Mouse (Mus musculus): ENCODE measurements at regions not wholly inside any gene's neighbourhood (a gene's known extent, or its start where the extent isn't known, plus 50 kb on each side); places are given as distances from the start of the nearest gene placed in this dataset.

GRCm38 (mm10) chr1:71731011-71731410 is 78.0 kb upstream of the Fn1 start:
- 77% methylated on average over 4 of the region's 4 CpGs for WGBS
- H3K4me3 ChIP-seq (ENCODE audit: low read length) = no peak overlapping the region
- ATAC-seq = no peak
- H3K27ac ChIP-seq (ENCODE audit: low read length) = no peak overlapping the region
- no peaks in the 10 kb centered on the region for H3K36me3 ChIP-seq (ENCODE audit: control insufficient read depth, insufficient read depth, low read length)
- no peaks in the 10 kb centered on the region for H3K27me3 ChIP-seq (replicated peaks; ENCODE audit: control insufficient read depth, insufficient read depth, low read length)
- no peaks in the 10 kb centered on the region for H3K9me3 ChIP-seq (ENCODE audit: control insufficient read depth, low read length)
- H3K4me2 ChIP-seq (ENCODE audit: low read depth, low read length) = no peak overlapping the region
- H3K4me1 ChIP-seq (ENCODE audit: control insufficient read depth, insufficient read depth, low read length) = peaks cover 3% of the 10 kb centered on the region; the same call in 1 of the 2 replicates
- H3K9ac ChIP-seq (ENCODE audit: low read depth, low read length) = no peak overlapping the region

GRCm38 (mm10) chr1:71728852-71729347 is 75.9 kb upstream of the Fn1 start:
- H3K4me1 ChIP-seq (ENCODE audit: control insufficient read depth, insufficient read depth, low read length) = no peaks in the 10 kb centered on the region
- 55% methylated on average over 8 of the region's 8 CpGs for WGBS
- H3K4me2 ChIP-seq (ENCODE audit: low read depth, low read length) = no peak overlapping the region
- H3K9me3 ChIP-seq (ENCODE audit: control insufficient read depth, low read length) = no peaks in the 10 kb centered on the region
- H3K4me3 ChIP-seq (ENCODE audit: low read length) = no peak overlapping the region
- no peak overlapping the region for H3K27ac ChIP-seq (ENCODE audit: low read length)
- ATAC-seq = no peak
- no peaks in the 10 kb centered on the region for H3K36me3 ChIP-seq (ENCODE audit: control insufficient read depth, insufficient read depth, low read length)
- H3K27me3 ChIP-seq (replicated peaks; ENCODE audit: control insufficient read depth, insufficient read depth, low read length) = no peaks in the 10 kb centered on the region
- H3K9ac ChIP-seq (ENCODE audit: low read depth, low read length) = no peak overlapping the region

GRCm38 (mm10) chr1:71723816-71724215 is 70.8 kb upstream of the Fn1 start:
- H3K4me3 ChIP-seq (ENCODE audit: low read length) = no peak overlapping the region
- no peaks in the 10 kb centered on the region for H3K4me1 ChIP-seq (ENCODE audit: control insufficient read depth, insufficient read depth, low read length)
- H3K36me3 ChIP-seq (ENCODE audit: control insufficient read depth, insufficient read depth, low read length) = no peaks in the 10 kb centered on the region
- no peak overlapping the region for H3K9ac ChIP-seq (ENCODE audit: low read depth, low read length)
- WGBS = 46% methylated on average over 7 of the region's 7 CpGs
- H3K27ac ChIP-seq (ENCODE audit: low read length) = no peak overlapping the region
- H3K27me3 ChIP-seq (replicated peaks; ENCODE audit: control insufficient read depth, insufficient read depth, low read length) = no peaks in the 10 kb centered on the region
- H3K4me2 ChIP-seq (ENCODE audit: low read depth, low read length) = no peak overlapping the region
- H3K9me3 ChIP-seq (ENCODE audit: control insufficient read depth, low read length) = no peaks in the 10 kb centered on the region
- ATAC-seq = no peak

- H3K36me3 ChIP-seq (ENCODE audit: control insufficient read depth, insufficient read depth, low read length) = no peaks in the 10 kb centered on the region
- no peaks in the 10 kb centered on the region for H3K27me3 ChIP-seq (replicated peaks; ENCODE audit: control insufficient read depth, insufficient read depth, low read length)
- H3K27ac ChIP-seq (ENCODE audit: low read length) = no peak overlapping the region
- H3K4me1 ChIP-seq (ENCODE audit: control insufficient read depth, insufficient read depth, low read length) = no peaks in the 10 kb centered on the region
- WGBS = 37% methylated on average over 2 of the region's 2 CpGs
- no peaks in the 10 kb centered on the region for H3K9me3 ChIP-seq (ENCODE audit: control insufficient read depth, low read length)
- no peak overlapping the region for H3K4me2 ChIP-seq (ENCODE audit: low read depth, low read length)
- no peak overlapping the region for H3K4me3 ChIP-seq (ENCODE audit: low read length)
- no peak for ATAC-seq
- no peak overlapping the region for H3K9ac ChIP-seq (ENCODE audit: low read depth, low read length)
Observed at GRCm38 (mm10) chr1:71723039-71723397, 70.0 kb upstream of the Fn1 start.

- Histone ChIP-seq H3K36me3 (ENCODE audit: control insufficient read depth, insufficient read depth, low read length) (no peaks in the 10 kb centered on the region), H3K9ac (ENCODE audit: low read depth, low read length) (no peak overlapping the region), H3K27ac (ENCODE audit: low read length) (no peak overlapping the region), H3K4me1 (ENCODE audit: control insufficient read depth, insufficient read depth, low read length) (no peaks in the 10 kb centered on the region), H3K4me3 (ENCODE audit: low read length) (no peak overlapping the region), H3K4me2 (ENCODE audit: low read depth, low read length) (no peak overlapping the region), H3K9me3 (ENCODE audit: control insufficient read depth, low read length) (no peaks in the 10 kb centered on the region), H3K27me3 (replicated peaks; ENCODE audit: control insufficient read depth, insufficient read depth, low read length) (no peaks in the 10 kb centered on the region)
- no peak for ATAC-seq
- 77% methylated on average over 6 of the region's 6 CpGs for WGBS
Observed at GRCm38 (mm10) chr1:71722211-71723038, 69.4 kb upstream of the Fn1 start.
